Mouse (Mus musculus) CH12.LX (cell line): ENCODE measurements at regions not wholly inside any gene's neighbourhood (a gene's known extent, or its start where the extent isn't known, plus 50 kb on each side); places are given as distances from the start of the nearest gene placed in this dataset.
A peak's percentile ranks its signal among the peaks of the same experiment; 100 is the strongest.

ENCODE experiments used
- DNase-seq: peaks from one replicate; pipeline ENCODE4 v3.0.0-alpha.2; 2013; ENCODE audit errors: extremely low read depth
- H3K27ac ChIP-seq: 2 replicates; pipeline ENCODE4 v1.5.1; 2012; ENCODE audit warnings: low read depth, mild to moderate bottlenecking, control low read depth, moderate library complexity; ENCODE audit not compliant: insufficient read depth
- H3K27me3 ChIP-seq: replicated peaks from 2 replicates; pipeline ENCODE3; 2012; ENCODE audit warnings: inconsistent platforms
- H3K36me3 ChIP-seq, 2 experiments: replicated peaks in 1 of 2; 2 replicates each; pipeline versions ENCODE3 to v1.6.1; 2012; ENCODE audit warnings: inconsistent platforms in 1 of 2, low read length in 1 of 2, mild to moderate bottlenecking in 1 of 2, mixed read lengths in 1 of 2, moderate library complexity in 1 of 2; ENCODE audit not compliant: control insufficient read depth in 1 of 2, insufficient read depth in 1 of 2
- H3K4me1 ChIP-seq, 2 experiments: 2 replicates each; pipeline ENCODE4 v1.6.1; 2012; ENCODE audit warnings: inconsistent platforms in 1 of 2, moderate library complexity in 1 of 2; ENCODE audit not compliant: insufficient read depth in 2 of 2, control insufficient read depth in 1 of 2
- H3K4me2 ChIP-seq: 2 replicates; pipeline ENCODE4 v1.6.1; 2012; ENCODE audit warnings: low read depth, mild to moderate bottlenecking, control low read depth; ENCODE audit not compliant: poor library complexity, insufficient read depth, severe bottlenecking
- H3K4me3 ChIP-seq, 3 experiments: fragments of 150-350 bp in 1 of 3; sonication (generic) in 1 of 3; replicated peaks in 1 of 3; 2 replicates each; pipeline versions ENCODE3 to v1.5.1; 2011 to 2012; ENCODE audit warnings: low read depth in 2 of 3, low read length in 2 of 3, mild to moderate bottlenecking in 2 of 3, moderate library complexity in 2 of 3, control low read depth in 1 of 3, improper control_type of control experiment in 1 of 3, inconsistent platforms in 1 of 3, mixed read lengths in 1 of 3; ENCODE audit not compliant: poor library complexity in 1 of 3
- H3K79me2 ChIP-seq: replicated peaks from 2 replicates; pipeline ENCODE4 v1.6.1; 2012; ENCODE audit warnings: mild to moderate bottlenecking, moderate library complexity; ENCODE audit not compliant: control insufficient read depth, poor library complexity, insufficient read depth, severe bottlenecking; ENCODE audit errors: extremely low read depth
- H3K9ac ChIP-seq: 2 replicates; pipeline ENCODE4 v1.6.1; 2012; ENCODE audit warnings: low read depth, mild to moderate bottlenecking, control low read depth, moderate library complexity; ENCODE audit not compliant: insufficient read depth
- H3K9me3 ChIP-seq: replicated peaks from 2 replicates; pipeline ENCODE3; 2012; ENCODE audit warnings: low read length, inconsistent platforms, mixed read lengths
- BHLHE40 ChIP-seq: IDR thresholded peaks from 2 replicates; pipeline ENCODE4 v1.6.1; 2011; ENCODE audit warnings: mild to moderate bottlenecking, low read depth, low read length, improper control_type of control experiment
- CHD1 ChIP-seq: IDR thresholded peaks from 2 replicates; pipeline ENCODE4 v1.6.1; 2012; ENCODE audit warnings: low read depth, low read length, improper control_type of control experiment, inconsistent platforms
- CHD2 ChIP-seq: IDR thresholded peaks from 2 replicates; pipeline ENCODE4 v1.6.1; 2011; ENCODE audit warnings: low read length, improper control_type of control experiment
- CTCF ChIP-seq, 2 experiments: IDR thresholded peaks in 1 of 2; conservative IDR thresholded peaks in 1 of 2; 2 replicates each; pipeline ENCODE4 v1.5.1; 2011 to 2012; ENCODE audit warnings: low read depth in 2 of 2, low read length in 2 of 2, improper control_type of control experiment in 1 of 2, inconsistent platforms in 1 of 2, mild to moderate bottlenecking in 1 of 2, moderate library complexity in 1 of 2
- ELF1 ChIP-seq: IDR thresholded peaks from 2 replicates; pipeline ENCODE4 v1.6.1; 2014; ENCODE audit warnings: low read depth, mild to moderate bottlenecking, inconsistent platforms, low read length, improper control_type of control experiment
- ETS1 ChIP-seq: conservative IDR thresholded peaks from 2 replicates; pipeline ENCODE4 v1.6.1; 2012; ENCODE audit warnings: low read depth, mild to moderate bottlenecking, inconsistent platforms, low read length, improper control_type of control experiment, moderate library complexity
- IRF4 ChIP-seq: IDR thresholded peaks from 2 replicates; pipeline ENCODE4 v1.6.1; 2014; ENCODE audit warnings: low read depth, mild to moderate bottlenecking, inconsistent platforms, low read length, improper control_type of control experiment
- JUN ChIP-seq: IDR thresholded peaks from 2 replicates; pipeline ENCODE4 v1.6.1; 2011; ENCODE audit warnings: low read depth, mild to moderate bottlenecking, low read length, improper control_type of control experiment, moderate library complexity; ENCODE audit not compliant: insufficient read depth
- JUND ChIP-seq: conservative IDR thresholded peaks from 2 replicates; pipeline ENCODE4 v1.6.1; 2011; ENCODE audit warnings: low read depth, low read length, improper control_type of control experiment
- KAT2A ChIP-seq: IDR thresholded peaks from 2 replicates; pipeline ENCODE4 v1.6.1; 2012; ENCODE audit warnings: low read length, improper control_type of control experiment, inconsistent platforms; ENCODE audit not compliant: insufficient replicate concordance
- MAFK ChIP-seq: IDR thresholded peaks from 2 replicates; pipeline ENCODE4 v1.6.1; 2011; ENCODE audit warnings: low read length, improper control_type of control experiment; ENCODE audit not compliant: insufficient replicate concordance
- MYC ChIP-seq: IDR thresholded peaks from 2 replicates; pipeline ENCODE4 v1.6.1; 2011; ENCODE audit warnings: low read depth, mild to moderate bottlenecking, improper control_type of control experiment, low read length
- NELFE ChIP-seq: IDR thresholded peaks from 2 replicates; pipeline ENCODE4 v1.6.1; 2011; ENCODE audit warnings: low read depth, low read length, improper control_type of control experiment
- RAD21 ChIP-seq: IDR thresholded peaks from 2 replicates; pipeline ENCODE4 v1.6.1; 2011; ENCODE audit warnings: low read depth, mild to moderate bottlenecking, low read length, improper control_type of control experiment, moderate library complexity
- SIN3A ChIP-seq: IDR thresholded peaks from 2 replicates; pipeline ENCODE4 v1.6.1; 2012; ENCODE audit warnings: low read length, improper control_type of control experiment, inconsistent platforms
- SMC3 ChIP-seq: IDR thresholded peaks from 2 replicates; pipeline ENCODE4 v1.6.1; 2011; ENCODE audit warnings: low read depth, low read length, improper control_type of control experiment
- USF2 ChIP-seq: conservative IDR thresholded peaks from 2 replicates; pipeline ENCODE4 v1.6.1; 2011; ENCODE audit warnings: low read depth, low read length, improper control_type of control experiment
- ZKSCAN1 ChIP-seq: IDR thresholded peaks from 2 replicates; pipeline ENCODE4 v1.6.1; 2012; ENCODE audit warnings: low read depth, inconsistent platforms, low read length, improper control_type of control experiment, borderline replicate concordance
- ZNF384 ChIP-seq: IDR thresholded peaks from 2 replicates; pipeline ENCODE4 v1.6.1; 2012; ENCODE audit warnings: low read depth, low read length, improper control_type of control experiment, inconsistent platforms
- dilution Hi-C: fragments of 300-500 bp; cut with MboI; formaldehyde crosslinking; loops from 2 replicates; pipeline ENCODE4 v1.14.3; 2020; ENCODE audit warnings: low sequenced_read_pairs; ENCODE audit not compliant: extremely low pct_unique_long_range_greater_than_20kb, extremely low pct_ligation_motif_present
- in situ Hi-C: fragments of 300-500 bp; cut with MboI; formaldehyde crosslinking; loops from 3 replicates; pipeline ENCODE4 v1.14.3; 2019; ENCODE audit warnings: low sequenced_read_pairs, low pct_ligation_motif_present, low pct_unique_long_range_greater_than_20kb, mixed read lengths

- Histone ChIP-seq H3K27ac (no peak overlapping the region), H3K36me3 (no peaks in the 10 kb centered on the region), H3K4me3 (no peak overlapping the region), H3K27me3 (peaks cover 87% of the 10 kb centered on the region), H3K4me2 (no peak overlapping the region), H3K79me2 (no peaks in the 10 kb centered on the region), H3K9ac (no peak overlapping the region), H3K4me1 (no peaks in the 10 kb centered on the region), H3K9me3 (peaks cover 7% of the 10 kb centered on the region)
- TF ChIP-seq RAD21 = no peak
- TF ChIP-seq BHLHE40 = no peak
- no peak for TF ChIP-seq ZKSCAN1
- no peak for TF ChIP-seq IRF4
- TF ChIP-seq NELFE = no peak
- no peak for TF ChIP-seq USF2
- TF ChIP-seq MAFK = no peak
- TF ChIP-seq ZNF384 = no peak
- no peak for TF ChIP-seq CHD1
- TF ChIP-seq KAT2A = no peak
- TF ChIP-seq ETS1 = no peak
- TF ChIP-seq JUND = no peak
- TF ChIP-seq CTCF (conservative IDR thresholded peaks at IDR 0.05 in 1 of 2, IDR thresholded peaks at IDR 0.05 in 1 of 2; ENCODE audit: low read depth in 2 of 2, low read length in 2 of 2) = no peak
- TF ChIP-seq JUN = no peak
- no peak for TF ChIP-seq ELF1
- no peak for TF ChIP-seq MYC
- no peak for TF ChIP-seq CHD2
- in situ Hi-C loops = no loop called here
- DNase-seq = no peak
- dilution Hi-C loops = no loop called here
Measured at GRCm38 (mm10) chr4:62850526-62850925, 114.8 kb upstream of the Zfp618 start.

GRCm38 (mm10) chr4:62853335-62853734 is 112.0 kb upstream of the Zfp618 start:
- peak; percentile 4 for DNase-seq
- Histone ChIP-seq H3K27me3 (peaks cover 90% of the 10 kb centered on the region), H3K9me3 (peaks cover 7% of the 10 kb centered on the region), H3K4me3 (no peak overlapping the region)
- in situ Hi-C loops = no loop called here
- TF ChIP-seq CTCF (conservative IDR thresholded peaks at IDR 0.05 in 1 of 2, IDR thresholded peaks at IDR 0.05 in 1 of 2; ENCODE audit: low read depth in 2 of 2, low read length in 2 of 2) (peak; percentile 21 to 47; a peak in 3 of 4 replicates), RAD21 (peak; percentile 7), SMC3 (peak; percentile 23), SIN3A (no peak)
- TF ChIP-seq, all 38 proteins: peak for 3
- H3K9ac ChIP-seq = no peak overlapping the region
- dilution Hi-C loops = no loop called here
- no peaks in the 10 kb centered on the region for H3K79me2 ChIP-seq
- no peaks in the 10 kb centered on the region for H3K36me3 ChIP-seq
- no peak overlapping the region for H3K27ac ChIP-seq
- H3K4me1 ChIP-seq = no peaks in the 10 kb centered on the region
- no peak overlapping the region for H3K4me2 ChIP-seq
